Mouse (Mus musculus) lung, embryonic 14.5 days (tissue): Measurements from ENCODE around the gene Ltf. TPM values are rescaled to one million over a fixed set of nuclear protein-coding genes. Genes with fewer than 3 reads are reported as not detected.

ENCODE experiments used
- ATAC-seq: fragments of 200-750 bp; cut with Nextera tagmentation; 2 replicates; pipeline ENCODE4 v1.8.0; 2017; ENCODE audit warnings: mild to moderate bottlenecking, moderate TSS enrichment, moderate library complexity; ENCODE audit not compliant: insufficient read depth
- DNase-seq: peaks from one replicate; pipeline ENCODE4 v3.0.0-alpha.2; 2015
- H3K27ac ChIP-seq: fragments of 300-500 bp; sonication (generic); 2 replicates; pipeline ENCODE4 v1.5.1; 2014; ENCODE audit warnings: low read depth, mild to moderate bottlenecking, moderate library complexity
- H3K27me3 ChIP-seq: fragments of 300-500 bp; sonication (generic); 2 replicates; pipeline ENCODE4 v1.6.1; 2014; ENCODE audit warnings: low read length, control low read depth; ENCODE audit not compliant: insufficient read depth
- H3K36me3 ChIP-seq: fragments of 300-500 bp; sonication (generic); 2 replicates; pipeline ENCODE4 v1.6.1; 2014; ENCODE audit warnings: control low read depth; ENCODE audit not compliant: insufficient read depth
- H3K4me1 ChIP-seq: fragments of 300-500 bp; sonication (generic); 2 replicates; pipeline ENCODE4 v1.6.1; 2014; ENCODE audit warnings: antibody characterized with exemption, control low read depth; ENCODE audit not compliant: insufficient read depth
- H3K4me2 ChIP-seq: fragments of 300-500 bp; sonication (generic); 2 replicates; pipeline ENCODE4 v1.6.1; 2014; ENCODE audit warnings: mild to moderate bottlenecking
- H3K4me3 ChIP-seq: fragments of 300-500 bp; sonication (generic); 2 replicates; pipeline ENCODE4 v1.5.1; 2014; ENCODE audit warnings: low read depth, low read length
- H3K9ac ChIP-seq: fragments of 300-500 bp; sonication (generic); 2 replicates; pipeline ENCODE4 v1.6.1; 2014
- H3K9me3 ChIP-seq: fragments of 300-500 bp; sonication (generic); 2 replicates; pipeline ENCODE4 v1.6.1; 2016; ENCODE audit warnings: low read depth, low read length, control low read depth
- CTCF ChIP-seq: IDR thresholded peaks from 2 replicates; pipeline ENCODE4 v1.5.1; 2016; ENCODE audit warnings: antibody characterized with exemption, low read depth
- WGBS: fragments of 180-500 bp; shearing (Covaris S2); extraction: QIAGEN DNeasy Blood & Tissue Kit; methylation state at CpG from one replicate; pipeline ENCODE4 v1.1.7; 2014; 5-methylcytosine and 5-hydroxymethylcytosine counted together
- polyA plus RNA-seq: library from polyadenylated mRNA; unstranded; fragments of >200 nt; fragmentation: Nextera tagmentation; extraction: Ambion mirVana; gene quantifications from 2 replicates; pipeline ENCODE4 v1.2.1, GENCODE M21; 2014

Gene Ltf
- polyA plus RNA-seq, 1 experiment from 2014 or later = 0.17 TPM

GRCm38 (mm10) chr9:110989141-110989540 lies 29.9 kb upstream of the Ltf start:
- no peak for ATAC-seq

GRCm38 (mm10) chr9:110989543-110989942 lies 29.5 kb upstream of the Ltf start:
- Histone ChIP-seq H3K4me1 (no peaks in the 10 kb centered on the region), H3K4me3 (no peak overlapping the region), H3K4me2 (no peak overlapping the region), H3K36me3 (no peaks in the 10 kb centered on the region), H3K9me3 (no peaks in the 10 kb centered on the region), H3K27me3 (no peaks in the 10 kb centered on the region), H3K27ac (no peak overlapping the region), H3K9ac (no peak overlapping the region)
- no peak for TF ChIP-seq CTCF
- 82% methylated on average over 2 of the region's 2 CpGs for WGBS
- no peak for ATAC-seq
- no peak for DNase-seq

More at GRCm38 (mm10) chr9:110989141-110989540, 29.9 kb upstream of the Ltf start:
- Histone ChIP-seq H3K4me2 (no peak overlapping the region), H3K4me3 (no peak overlapping the region), H3K9me3 (no peaks in the 10 kb centered on the region), H3K27ac (no peak overlapping the region), H3K27me3 (no peaks in the 10 kb centered on the region), H3K9ac (no peak overlapping the region), H3K4me1 (no peaks in the 10 kb centered on the region), H3K36me3 (no peaks in the 10 kb centered on the region)
- no peak for TF ChIP-seq CTCF
- no peak for DNase-seq
- 54% methylated on average over 4 of the region's 4 CpGs for WGBS

- 37% methylated on average over 6 of the region's 6 CpGs for WGBS
- TF ChIP-seq CTCF = no peak
- peak; percentile 42 for DNase-seq
Measured at GRCm38 (mm10) chr9:110990204-110990603, 28.9 kb upstream of the Ltf start, which contains the start of gene Rtp3. TSS of gene Rtp3 (minus strand) at chr9:110990583.

GRCm38 (mm10) chr9:110993281-110993709 lies 25.8 kb upstream of the Ltf start:
- H3K27me3 ChIP-seq = no peaks in the 10 kb centered on the region
- H3K9ac ChIP-seq = no peak overlapping the region
- no peak overlapping the region for H3K27ac ChIP-seq
- no peak for ATAC-seq
- 13% methylated on average over 3 of the region's 3 CpGs for WGBS
- no peak overlapping the region for H3K4me2 ChIP-seq
- no peaks in the 10 kb centered on the region for H3K36me3 ChIP-seq
- no peaks in the 10 kb centered on the region for H3K9me3 ChIP-seq
- no peaks in the 10 kb centered on the region for H3K4me1 ChIP-seq
- TF ChIP-seq CTCF = no peak
- peak; percentile 55 for DNase-seq
- H3K4me3 ChIP-seq = no peak overlapping the region

More at GRCm38 (mm10) chr9:110990204-110990603, 28.9 kb upstream of the Ltf start, which contains the start of gene Rtp3:
- no peak within 1 kb of the TSS for H3K4me2 ChIP-seq
- no peak within 1 kb of the TSS for H3K4me3 ChIP-seq
- no peaks in the 10 kb centered on the region for H3K36me3 ChIP-seq
- ATAC-seq = no peak
- H3K27ac ChIP-seq = no peak within 1 kb of the TSS
- H3K4me1 ChIP-seq = no peaks in the 10 kb centered on the region
- no peaks in the 10 kb centered on the region for H3K27me3 ChIP-seq
- H3K9me3 ChIP-seq = no peaks in the 10 kb centered on the region
- H3K9ac ChIP-seq = no peak within 1 kb of the TSS

GRCm38 (mm10) chr9:110994716-110995172 lies 24.3 kb upstream of the Ltf start:
- H3K9ac ChIP-seq = peak overlapping the region; percentile 38
- no peak overlapping the region for H3K27ac ChIP-seq

GRCm38 (mm10) chr9:110997245-110997644 lies 21.8 kb upstream of the Ltf start:
- Histone ChIP-seq H3K4me1 (no peaks in the 10 kb centered on the region), H3K4me2 (no peak overlapping the region), H3K9ac (no peak overlapping the region), H3K27ac (no peak overlapping the region), H3K36me3 (no peaks in the 10 kb centered on the region), H3K4me3 (no peak overlapping the region), H3K27me3 (no peaks in the 10 kb centered on the region), H3K9me3 (no peaks in the 10 kb centered on the region)
- peak; percentile 99 for TF ChIP-seq CTCF
- DNase-seq = peak; percentile 93
- ATAC-seq = peak; percentile 57
- WGBS = 2% methylated on average over 5 of the region's 5 CpGs

More at GRCm38 (mm10) chr9:110994716-110995172, 24.3 kb upstream of the Ltf start:
- ATAC-seq = peak; percentile 93
- Histone ChIP-seq H3K36me3 (no peaks in the 10 kb centered on the region), H3K27me3 (no peaks in the 10 kb centered on the region), H3K9me3 (no peaks in the 10 kb centered on the region), H3K4me2 (peak overlapping the region; percentile 66), H3K4me1 (no peaks in the 10 kb centered on the region), H3K4me3 (peak overlapping the region; percentile 38)
- 10% methylated on average over 13 of the region's 13 CpGs for WGBS
- DNase-seq = peak; percentile 88
- peak; percentile 37; the same call in 1 of the 2 replicates for TF ChIP-seq CTCF

- no peak for TF ChIP-seq CTCF
- no peak for DNase-seq
- Histone ChIP-seq H3K4me1 (no peaks in the 10 kb centered on the region), H3K4me3 (no peak overlapping the region), H3K36me3 (no peaks in the 10 kb centered on the region), H3K27me3 (no peaks in the 10 kb centered on the region), H3K9ac (no peak overlapping the region), H3K9me3 (no peaks in the 10 kb centered on the region), H3K27ac (no peak overlapping the region), H3K4me2 (no peak overlapping the region)
- ATAC-seq = no peak
- WGBS = 84% methylated on average over 2 of the region's 2 CpGs
Measured at GRCm38 (mm10) chr9:110999056-110999455, 20.0 kb upstream of the Ltf start.

GRCm38 (mm10) chr9:110999856-111000255 lies 19.2 kb upstream of the Ltf start:
- H3K27me3 ChIP-seq = no peaks in the 10 kb centered on the region
- no peak overlapping the region for H3K4me3 ChIP-seq
- no peak overlapping the region for H3K9ac ChIP-seq
- no peak for ATAC-seq
- no peak for TF ChIP-seq CTCF
- no peak overlapping the region for H3K4me2 ChIP-seq
- H3K9me3 ChIP-seq = no peaks in the 10 kb centered on the region
- WGBS = 53% methylated on average over 10 of the region's 10 CpGs
- no peaks in the 10 kb centered on the region for H3K4me1 ChIP-seq
- H3K27ac ChIP-seq = no peak overlapping the region
- H3K36me3 ChIP-seq = no peaks in the 10 kb centered on the region
- DNase-seq = peak; percentile 19
